Mouse (Mus musculus) cortical plate, adult 2 months (tissue): Measurements from ENCODE around the gene Ipo4.

Source experiments
- CTCF ChIP-seq: fragments of 200-500 bp; IDR thresholded peaks from 2 replicates; pipeline ENCODE4 v1.5.1; 2011; ENCODE audit warnings: mild to moderate bottlenecking, control low read depth, low read length; ENCODE audit not compliant: insufficient read depth; ENCODE audit errors: extremely low read depth
- POLR2A ChIP-seq: fragments of 200-500 bp; IDR thresholded peaks from 2 replicates; pipeline ENCODE4 v1.6.1; 2011; ENCODE audit warnings: mild to moderate bottlenecking, low read length, control low read depth; ENCODE audit not compliant: insufficient read depth; ENCODE audit errors: extremely low read depth

DNA sequence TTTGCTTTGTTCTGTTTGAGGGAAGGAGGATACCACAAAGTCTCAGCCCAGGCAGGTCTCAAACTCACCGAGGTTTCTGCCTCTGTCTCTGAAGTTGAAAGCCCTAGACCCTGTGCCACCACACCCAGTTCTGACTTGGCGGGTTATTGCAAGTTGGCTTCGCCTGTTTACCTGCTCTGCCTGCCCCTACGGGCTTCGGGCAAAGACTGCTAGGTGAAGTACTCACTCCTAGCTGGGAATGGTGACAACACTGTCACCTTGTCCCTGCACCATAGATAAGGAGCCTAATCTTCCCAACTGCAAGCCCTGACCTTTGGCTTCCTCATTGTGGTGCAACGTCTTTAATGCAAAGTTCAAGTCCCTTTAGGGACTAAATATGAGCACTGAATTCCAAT, 50.2 kb downstream of the Ipo4 start:
- TF ChIP-seq CTCF, result no peak
- TF ChIP-seq POLR2A, result no peak
